In the genomic region with DNA sequence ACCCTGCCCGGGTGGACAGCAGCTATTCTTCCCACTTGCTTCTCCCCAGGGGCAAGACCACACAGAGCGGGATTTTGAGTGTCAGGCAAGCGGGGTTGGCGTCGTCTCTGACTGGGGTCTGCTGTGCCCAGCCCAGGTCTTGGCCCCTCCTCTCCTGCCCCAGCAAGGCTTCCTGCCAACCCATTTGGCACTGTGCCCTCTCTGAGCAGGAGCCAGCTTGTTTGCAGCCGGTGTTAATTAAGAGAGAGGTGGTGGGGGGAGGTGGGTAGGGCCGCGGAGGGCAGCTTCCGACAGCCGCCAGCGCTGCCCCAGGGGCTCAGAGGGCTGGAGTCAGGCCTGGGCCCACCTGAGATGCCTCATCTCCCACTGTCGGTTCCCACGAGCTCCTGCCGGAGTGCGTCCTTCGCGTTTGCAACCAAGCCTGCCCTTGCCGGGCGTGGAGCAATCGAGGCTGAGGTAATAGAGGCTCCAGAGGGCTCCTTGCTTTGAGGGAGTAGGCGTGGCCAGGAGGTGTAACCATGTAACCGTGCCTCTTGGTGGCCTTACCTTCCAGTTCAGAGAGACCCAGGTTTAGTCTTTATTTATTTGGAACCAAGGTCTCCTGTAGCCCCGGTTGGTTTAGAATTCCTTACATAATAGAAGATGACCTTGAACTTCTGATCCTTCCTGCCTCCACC, we compare ENCODE assay signal across 9 mouse cellular contexts. TPM values are rescaled to one million over a fixed set of nuclear protein-coding genes. Genes with fewer than 3 reads are reported as not detected.
DNase-seq lines count a peak whose midpoint lies in the region; ATAC-seq lines count a peak whose summit lies in the region.
"Had no signal": no experiment of that assay in that cellular context is flagged by ENCODE, and none has a peak within 500 bp of the region (broad histone marks: within the 10 kb centered on the region; RNA-seq: fewer than 3 reads in every experiment).

No protein-coding gene starts in this region.

- peak overlapping the region; percentile 46 for H3K4me2 ChIP-seq in forebrain, embryonic 13.5 days
- H3K4me2 ChIP-seq in hindbrain, embryonic 15.5 days = peak overlapping the region; percentile 26

- no peaks in the 10 kb centered on the region for H3K9me3 ChIP-seq in forebrain, embryonic 13.5 days (replicated peaks)
- no peaks in the 10 kb centered on the region for H3K9me3 ChIP-seq in hindbrain, embryonic 15.5 days

- peaks cover 88% of the 10 kb centered on the region for H3K4me1 ChIP-seq in forebrain, embryonic 13.5 days
- peaks cover 53% of the 10 kb centered on the region for H3K4me1 ChIP-seq in hindbrain, embryonic 15.5 days (replicated peaks)

- DNase-seq in 416B (ENCODE audit: low read depth) = peak; percentile 33
- DNase-seq in adrenal gland, postnatal 25 days = peak; percentile 67
- peak; percentile 94 to 95 for DNase-seq in layer of hippocampus, postnatal 10 days (ENCODE audit: low spot score in 2 of 2)
- peak; percentile 47 for DNase-seq in lung, postnatal 25 days (ENCODE audit: low spot score)
- DNase-seq in right cerebral cortex, postnatal 36 days (ENCODE audit: low spot score in 2 of 2) = peak; percentile 38 to 56
- DNase-seq in spleen, postnatal 36 days (ENCODE audit: low spot score in 2 of 2) = no peak

- 3% methylated on average over 23 of the region's 23 CpGs for WGBS in forebrain, embryonic 13.5 days
- 6% methylated on average over 23 of the region's 23 CpGs for WGBS in hindbrain, embryonic 15.5 days

- no peaks in the 10 kb centered on the region for H3K36me3 ChIP-seq in forebrain, embryonic 13.5 days (ENCODE audit: poor library complexity, severe bottlenecking)
- H3K36me3 ChIP-seq in hindbrain, embryonic 15.5 days = no peaks in the 10 kb centered on the region

- H3K9ac ChIP-seq in forebrain, embryonic 13.5 days = no peak overlapping the region
- H3K9ac ChIP-seq in hindbrain, embryonic 15.5 days = no peak overlapping the region

- no peak overlapping the region for H3K4me3 ChIP-seq in forebrain, embryonic 13.5 days
- no peak overlapping the region for H3K4me3 ChIP-seq in hindbrain, embryonic 15.5 days

- peaks cover 30% of the 10 kb centered on the region for H3K27me3 ChIP-seq in forebrain, embryonic 13.5 days
- H3K27me3 ChIP-seq in hindbrain, embryonic 15.5 days = peaks cover 45% of the 10 kb centered on the region

- ATAC-seq in forebrain, embryonic 13.5 days = peak; percentile 81
- ATAC-seq in hindbrain, embryonic 15.5 days (ENCODE audit: low FRiP score, low read depth) = peak; percentile 75

- peak overlapping the region; percentile 51 for H3K27ac ChIP-seq in forebrain, embryonic 13.5 days
- no peak overlapping the region for H3K27ac ChIP-seq in hindbrain, embryonic 15.5 days (replicated peaks)
- H3K27ac ChIP-seq: macrophage had no signal

RNA-seq across cellular contexts. Expression of a gene that starts 23.7 kb away (rescaled TPM):
- 102 and 132 TPM in 2 replicates for total RNA-seq in adrenal gland, postnatal 25 days (2021)
- 242 and 249 TPM in 2 replicates for polyA plus RNA-seq in forebrain, embryonic 13.5 days (2015; fragmentation: Nextera tagmentation; extraction: Ambion mirVana)
- polyA plus RNA-seq in hindbrain, embryonic 15.5 days (2015; fragmentation: Nextera tagmentation; extraction: Ambion mirVana) = 233 and 239 TPM in 2 replicates
- 100 to 1,000 TPM; 202 to 240 TPM for total RNA-seq in layer of hippocampus, postnatal 10 days (2021)

RNA-seq across cellular contexts. Expression of a gene that starts 35.0 kb away (rescaled TPM):
- total RNA-seq in adrenal gland, postnatal 25 days (2021) = 781 and 926 TPM in 2 replicates
- 673 and 749 TPM in 2 replicates for polyA plus RNA-seq in forebrain, embryonic 13.5 days (2015; fragmentation: Nextera tagmentation; extraction: Ambion mirVana)
- 1,050 and 1,125 TPM in 2 replicates for polyA plus RNA-seq in hindbrain, embryonic 15.5 days (2015; fragmentation: Nextera tagmentation; extraction: Ambion mirVana)
- total RNA-seq in layer of hippocampus, postnatal 10 days (2021) = 100 to 1,000 TPM; 688 to 834 TPM

RNA-seq across cellular contexts. Expression of a gene that starts 58.6 kb away (rescaled TPM):
- total RNA-seq in adrenal gland, postnatal 25 days (2021) = 33.1 and 34.2 TPM in 2 replicates
- 71.1 and 80.5 TPM in 2 replicates for polyA plus RNA-seq in forebrain, embryonic 13.5 days (2015; fragmentation: Nextera tagmentation; extraction: Ambion mirVana)
- polyA plus RNA-seq in hindbrain, embryonic 15.5 days (2015; fragmentation: Nextera tagmentation; extraction: Ambion mirVana) = 62.2 and 66.2 TPM in 2 replicates
- 10 to 100 TPM; 36.3 to 45.6 TPM for total RNA-seq in layer of hippocampus, postnatal 10 days (2021)

Comparison
In these comparisons a context has a peak if more than half of its experiments do, and no peak if none do; other contexts are left out.
1. DNase-seq: peak in 416B (single experiment), adrenal gland, postnatal 25 days (single experiment), layer of hippocampus, postnatal 10 days (2 of 2), lung, postnatal 25 days (single experiment) and right cerebral cortex, postnatal 36 days (2 of 2); none in spleen, postnatal 36 days (0 of 2).